Mouse (Mus musculus) gastrocnemius, adult 2 months (tissue): Measurements from ENCODE around the gene Flywch1. TPM values are rescaled to one million over a fixed set of nuclear protein-coding genes. Genes with fewer than 3 reads are reported as not detected.

ENCODE experiments used
- DNase-seq: peaks from one replicate; pipeline ENCODE4 v3.0.0; 2022
- H3K27ac ChIP-seq: fragments of 200-600 bp; 2 replicates; pipeline ENCODE4 v1.8.1; 2022; ENCODE audit warnings: mild to moderate bottlenecking
- H3K4me3 ChIP-seq: fragments of 200-600 bp; 2 replicates; pipeline ENCODE4 v1.8.1; 2022; ENCODE audit warnings: mild to moderate bottlenecking, moderate library complexity
- CTCF ChIP-seq: fragments of 200-600 bp; IDR thresholded peaks from 2 replicates; pipeline ENCODE4 v1.8.1; 2022; ENCODE audit warnings: antibody characterized with exemption, mild to moderate bottlenecking, moderate library complexity
- intact Hi-C: fragments of 180-260 bp; cut with DNase I; formaldehyde crosslinking; loops from one replicate; pipeline ENCODE4 v1.15.1; 2025
- total RNA-seq, 2 experiments: library from RNA; stranded (reverse); gene quantifications; 2 replicates each; pipeline ENCODE4 v1.2.3; 2021

Gene Flywch1
- total RNA-seq, 2 experiments from 2014 or later, result 43.3 to 50.4 TPM

DNA sequence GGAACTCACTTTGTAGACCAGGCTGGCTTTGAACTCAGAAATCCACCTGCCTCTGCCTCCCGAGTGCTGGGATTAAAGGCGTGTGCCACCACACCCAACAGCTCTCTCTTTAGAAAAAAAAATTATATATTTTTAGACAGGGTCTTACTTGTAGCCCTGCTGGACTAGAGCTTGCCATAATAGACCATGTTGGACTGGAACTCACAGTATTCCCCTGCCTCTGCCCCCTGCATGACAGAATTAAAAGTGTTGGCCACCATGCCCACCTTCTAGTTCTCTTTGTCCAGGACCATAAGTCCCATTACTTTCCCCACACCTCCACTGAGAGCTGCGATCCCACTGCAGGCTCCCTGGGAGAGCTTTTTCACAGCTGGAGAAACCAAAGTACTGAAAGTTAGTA, 23.9 kb downstream of the Flywch1 start:
- H3K4me3 ChIP-seq, result no peak overlapping the region
- DNase-seq, result peak; percentile 4
- no peak for TF ChIP-seq CTCF
- H3K27ac ChIP-seq, result no peak overlapping the region
- intact Hi-C loops, result loop anchor here (5.0 kb wide), 1 partner anchor 215 kb away; no protein-coding TSS in a partner anchor

DNA sequence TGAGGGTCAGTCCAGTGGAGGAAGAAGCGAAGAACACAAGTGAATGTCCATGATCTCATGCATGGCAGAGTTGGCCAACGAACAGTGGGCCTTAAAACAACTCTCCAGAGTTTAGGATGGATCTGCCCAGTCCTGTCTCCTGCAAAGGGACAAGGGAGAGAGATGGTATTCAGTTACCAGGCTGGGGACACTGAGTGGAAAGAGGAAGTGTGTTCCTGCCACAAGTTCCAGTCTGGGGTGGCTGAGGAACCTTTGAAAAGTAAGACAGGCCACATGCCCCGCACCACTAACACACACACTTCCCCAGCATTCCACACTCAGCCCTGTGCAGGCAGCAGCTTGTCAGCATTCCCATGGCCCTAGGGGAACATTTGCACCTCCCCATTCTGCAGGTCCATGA, 24.6 kb downstream of the Flywch1 start:
- intact Hi-C loops, result loop anchor here (5.0 kb wide), 1 partner anchor 216 kb away; no protein-coding TSS in a partner anchor
- TF ChIP-seq CTCF, result no peak
- H3K27ac ChIP-seq, result no peak overlapping the region
- peak; percentile 11 for DNase-seq
- H3K4me3 ChIP-seq, result no peak overlapping the region

DNA sequence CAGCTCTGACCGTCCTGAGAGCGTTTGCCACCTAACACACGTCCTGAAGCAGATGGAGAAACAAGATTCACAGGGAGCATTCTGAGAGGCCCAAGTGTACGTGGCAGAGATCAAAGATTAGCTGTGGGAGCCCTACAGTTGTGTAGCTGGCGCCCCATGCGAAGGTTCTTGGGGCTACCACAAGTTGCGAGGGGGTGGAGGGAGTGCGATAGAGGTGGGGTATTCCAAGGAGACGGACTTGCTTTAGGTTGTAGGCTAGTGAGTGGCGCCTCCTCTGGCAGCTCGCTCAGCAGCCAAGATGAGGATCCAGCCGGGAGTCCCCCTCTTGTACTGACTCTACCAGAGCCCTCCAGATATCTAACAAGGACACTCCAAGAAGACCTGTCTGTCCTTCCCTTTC, 25.1 kb downstream of the Flywch1 start:
- TF ChIP-seq CTCF, result peak; percentile 18; the same call in 1 of the 2 replicates
- intact Hi-C loops, result loop anchor here (5.0 kb wide), 1 partner anchor 216 kb away; no protein-coding TSS in a partner anchor
- DNase-seq, result no peak
- Histone ChIP-seq H3K27ac (no peak overlapping the region), H3K4me3 (no peak overlapping the region)

DNA sequence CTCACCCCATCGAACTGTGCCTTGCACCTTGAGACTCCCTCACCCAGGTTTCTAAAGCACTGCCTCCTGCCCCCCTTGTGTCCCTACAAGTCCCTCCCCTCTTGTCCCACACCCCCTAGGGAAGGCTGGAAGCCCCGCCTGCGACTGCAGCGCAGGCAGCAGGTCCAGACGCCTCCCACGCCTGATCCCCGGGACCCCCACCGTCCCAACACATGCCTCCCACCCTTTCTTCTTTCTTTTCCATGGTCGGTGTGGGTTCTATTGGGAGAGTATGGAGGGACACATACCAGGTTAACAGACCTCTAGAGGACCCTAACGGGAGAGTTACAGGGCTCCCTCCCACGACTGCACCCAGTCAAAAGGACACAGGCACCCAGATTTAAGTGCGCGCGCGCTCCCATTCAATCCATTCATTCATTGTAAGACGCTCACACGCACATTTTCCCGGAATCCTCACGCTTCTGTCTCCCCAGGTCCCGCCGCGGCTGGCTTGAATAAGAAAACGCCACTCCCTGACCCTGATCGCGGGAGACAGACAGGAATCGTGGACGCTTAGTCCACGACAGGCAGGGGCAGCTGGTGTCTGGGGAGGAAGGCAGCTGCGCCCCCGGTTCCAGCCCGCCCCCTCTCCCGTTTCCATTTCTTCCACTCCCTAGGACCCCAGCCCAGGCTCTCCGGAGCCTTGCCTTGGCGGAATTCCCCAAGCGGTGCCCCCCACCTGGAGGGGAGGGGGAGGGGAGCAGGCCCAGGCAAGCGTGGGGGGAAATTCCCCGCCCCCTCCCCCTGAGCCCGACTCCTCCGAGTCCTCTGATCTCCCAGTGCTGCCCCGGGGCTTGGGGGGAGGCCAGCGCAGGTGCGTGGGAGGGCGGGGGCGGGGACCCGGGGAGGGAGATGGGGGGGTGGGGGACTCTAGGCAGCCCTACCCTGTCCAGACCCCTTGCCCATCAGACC, 25.8 kb downstream of the Flywch1 start, which contains the start of gene Kremen2:
Gene Kremen2, minus strand, starts transcription at position 533 of the 951 bp plus-strand sequence.
- peak; percentile 20 for DNase-seq
- H3K27ac ChIP-seq, result no peak within 1 kb of the TSS
- peak within 1 kb of the TSS; percentile 46 for H3K4me3 ChIP-seq
- no peak for TF ChIP-seq CTCF
- intact Hi-C loops, result loop anchor here (5.0 kb wide), 1 partner anchor 217 kb away; no protein-coding TSS in a partner anchor

DNA sequence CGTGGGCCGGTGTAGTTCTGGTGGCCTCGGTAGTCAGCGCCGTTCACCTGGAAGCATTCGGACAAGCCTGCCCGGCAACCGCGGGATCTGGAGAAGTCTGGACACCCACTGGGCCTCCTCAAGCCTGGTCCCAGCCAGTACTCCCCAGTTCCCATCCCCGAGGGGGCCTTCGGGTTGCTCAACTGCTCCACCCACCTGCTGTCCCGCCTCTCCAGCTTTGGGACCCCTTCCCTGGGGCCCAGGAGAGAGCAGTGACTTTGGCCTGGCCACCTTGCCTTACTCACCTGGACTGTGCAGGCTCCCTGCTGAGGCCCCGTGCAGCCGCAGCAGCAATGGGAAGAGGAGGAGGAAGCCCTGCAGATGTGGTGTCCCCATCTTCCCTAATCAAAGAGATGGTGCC, 26.8 kb downstream of the Flywch1 start:
- no peak for DNase-seq
- Histone ChIP-seq H3K27ac (no peak overlapping the region), H3K4me3 (no peak overlapping the region)
- intact Hi-C loops, result loop anchor here (5.0 kb wide), 1 partner anchor 218 kb away; no protein-coding TSS in a partner anchor
- no peak for TF ChIP-seq CTCF

DNA sequence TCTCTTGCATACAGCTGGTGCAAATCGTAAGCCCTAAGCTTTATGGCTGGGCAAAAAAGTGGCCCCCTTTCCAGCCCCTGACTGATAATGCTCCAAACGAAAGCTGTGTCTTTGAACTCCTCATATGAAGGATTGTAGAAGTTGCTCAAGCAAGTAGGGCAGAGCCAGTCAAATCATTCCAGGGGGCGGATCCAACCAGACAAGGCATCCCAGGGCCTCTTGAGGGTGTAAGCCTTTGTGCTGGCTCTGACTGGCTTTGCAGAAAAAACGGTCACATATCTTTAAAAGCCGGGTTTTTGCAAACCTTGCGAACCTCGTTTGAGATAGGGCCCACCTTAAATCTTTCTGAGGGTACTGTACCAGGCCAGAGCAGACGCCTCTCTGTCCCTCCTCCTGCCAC, 27.3 kb downstream of the Flywch1 start:
- Histone ChIP-seq H3K27ac (no peak overlapping the region), H3K4me3 (no peak overlapping the region)
- intact Hi-C loops, result no loop called here
- DNase-seq, result no peak
- no peak for TF ChIP-seq CTCF

DNA sequence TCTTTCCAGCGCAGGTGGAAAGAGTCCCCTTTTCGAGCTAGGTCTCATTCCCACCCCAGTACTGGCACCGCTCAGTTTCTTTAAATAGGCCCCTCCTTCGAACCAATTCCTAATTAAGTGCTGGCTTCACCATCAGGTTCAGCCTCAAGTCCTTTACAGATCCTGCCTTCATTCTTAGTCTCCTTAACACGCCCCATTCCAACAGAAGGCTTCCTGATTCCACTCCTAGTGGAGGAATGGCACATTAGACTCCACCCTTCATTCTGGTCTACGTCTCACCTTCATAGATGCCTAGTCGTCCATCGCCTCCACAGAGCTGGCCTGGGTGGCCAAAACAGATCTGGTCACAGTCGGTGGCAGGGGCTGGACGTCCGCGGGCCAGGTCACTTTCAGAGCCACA, 28.5 kb downstream of the Flywch1 start:
- intact Hi-C loops, result no loop called here
- TF ChIP-seq CTCF, result no peak
- Histone ChIP-seq H3K27ac (no peak overlapping the region), H3K4me3 (no peak overlapping the region; the same call in 1 of the 2 replicates)
- DNase-seq, result no peak

DNA sequence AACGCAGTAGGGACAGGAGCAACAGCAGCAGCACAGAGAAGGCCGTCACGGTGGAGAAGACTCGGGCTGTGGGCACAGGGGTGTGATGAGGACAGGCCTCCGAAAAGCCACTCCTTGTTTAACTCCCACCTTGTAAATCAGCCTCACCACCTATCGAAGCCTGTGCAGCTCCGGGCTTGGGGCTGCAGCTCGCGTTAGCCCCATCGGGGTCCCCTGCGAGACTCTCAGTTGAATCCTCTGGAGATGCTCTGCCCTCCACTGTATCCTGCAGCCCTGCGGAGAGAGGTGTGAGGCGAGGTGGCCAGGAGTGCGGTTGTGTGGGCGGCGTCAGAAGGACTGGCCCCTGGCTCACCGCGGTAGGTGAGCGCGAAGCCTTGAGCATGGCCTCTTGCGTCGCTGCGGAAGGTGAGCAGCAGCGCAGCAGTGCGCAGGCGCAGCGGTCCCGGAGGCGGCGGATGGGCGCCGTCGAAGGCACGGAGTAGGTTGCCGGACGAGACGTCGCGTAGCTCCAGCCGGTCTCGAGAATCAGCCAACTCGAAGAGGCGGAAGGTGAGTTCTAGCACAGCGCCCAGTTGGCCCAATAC, 29.1 kb downstream of the Flywch1 start:
- Histone ChIP-seq H3K27ac (no peak overlapping the region), H3K4me3 (peak overlapping the region; percentile 55)
- no peak for DNase-seq
- intact Hi-C loops, result no loop called here
- no peak for TF ChIP-seq CTCF

DNA sequence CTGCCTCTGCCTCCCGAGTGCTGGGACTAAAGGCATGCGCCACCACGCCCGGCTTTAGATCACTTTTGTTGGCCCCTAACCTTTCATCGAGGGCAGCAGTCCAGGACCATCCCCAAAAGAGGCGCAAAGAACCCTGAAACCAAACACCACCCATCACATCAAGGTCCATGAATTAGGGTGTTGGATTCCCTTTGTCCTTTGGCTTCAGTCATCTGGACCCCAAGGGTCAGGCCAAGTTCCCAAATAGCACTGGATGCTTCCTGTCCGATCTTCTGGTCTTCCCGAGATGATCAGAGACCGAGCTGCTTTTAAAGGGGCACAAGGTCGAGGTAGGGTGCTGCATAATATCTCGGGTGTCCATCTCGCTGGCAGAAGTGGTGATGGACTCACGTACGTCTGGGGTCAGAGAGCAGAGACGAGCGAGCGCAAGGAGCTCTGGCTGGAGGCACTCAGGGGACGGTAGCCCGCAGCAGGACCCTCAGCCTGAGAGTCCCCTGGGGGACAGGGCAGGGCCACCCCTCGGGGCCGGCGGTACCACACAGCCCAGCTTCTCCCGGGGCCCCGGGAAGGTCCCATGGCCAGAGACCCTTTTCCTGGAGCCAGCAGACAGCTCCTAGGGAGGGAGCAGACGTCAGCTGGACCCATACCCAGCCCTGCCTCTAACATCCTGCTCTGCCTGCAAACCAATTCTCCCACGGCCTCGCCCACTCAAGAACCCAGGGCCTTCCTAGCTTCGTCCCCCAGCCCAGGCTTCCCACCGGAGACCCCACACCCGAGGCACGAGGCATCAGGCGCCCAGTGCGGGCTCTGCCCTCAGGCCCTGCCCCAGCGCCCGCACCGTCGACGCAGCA, 29.8 kb downstream of the Flywch1 start:
- no peak for TF ChIP-seq CTCF
- intact Hi-C loops, result no loop called here
- Histone ChIP-seq H3K27ac (no peak overlapping the region), H3K4me3 (peak overlapping the region; percentile 55)
- DNase-seq, result no peak

DNA sequence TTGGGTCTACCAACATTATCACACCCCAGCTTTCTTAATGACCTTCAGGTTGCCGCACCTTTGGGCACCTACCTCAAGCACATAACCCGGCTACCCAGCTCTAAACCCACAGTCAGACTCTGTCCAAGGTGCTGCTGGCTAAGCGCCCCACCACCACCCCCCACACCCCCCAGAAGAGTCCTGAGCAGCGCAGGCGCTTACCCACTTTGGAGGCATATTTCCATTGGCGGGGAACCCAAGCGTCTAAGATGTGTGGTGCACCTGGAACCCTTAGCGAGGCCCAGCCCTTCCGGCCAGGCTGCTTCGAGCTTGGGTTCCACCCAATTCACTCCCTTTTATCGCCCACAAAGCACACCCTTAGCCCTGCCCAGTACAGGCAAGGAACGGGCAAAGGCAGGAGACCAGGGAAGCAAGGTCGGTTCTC, 30.8 kb downstream of the Flywch1 start, which contains the start of gene Paqr4:
Gene Paqr4, minus strand, starts transcription at position 270 of the 424 bp plus-strand sequence.
- H3K27ac ChIP-seq, result peak within 1 kb of the TSS; percentile 91
- intact Hi-C loops, result no loop called here
- peak within 1 kb of the TSS; percentile 86 for H3K4me3 ChIP-seq
- TF ChIP-seq CTCF, result no peak
- DNase-seq, result no peak

DNA sequence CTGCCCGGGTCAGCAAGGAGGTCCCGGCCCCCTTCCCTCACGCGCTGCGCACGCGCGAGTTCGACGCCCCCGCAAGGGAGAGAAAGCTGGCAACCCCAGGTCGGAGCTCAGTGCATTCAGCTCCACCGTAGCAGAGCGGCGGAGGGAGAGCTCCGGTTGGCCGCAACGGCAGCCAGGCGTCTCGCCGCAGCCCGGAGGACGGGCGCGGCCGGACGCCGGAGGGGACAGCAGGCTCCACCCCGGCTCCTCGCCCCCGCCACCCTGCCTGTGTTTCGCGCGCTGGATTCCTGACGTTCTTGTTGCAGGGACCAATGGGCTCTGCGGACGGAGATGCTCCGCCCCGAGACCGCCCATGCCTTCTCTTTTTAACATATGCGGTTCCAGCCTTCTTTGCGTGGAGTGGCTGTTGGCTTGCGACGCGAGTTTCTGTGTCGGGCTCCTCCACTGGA, 31.2 kb downstream of the Flywch1 start:
- H3K27ac ChIP-seq, result peak overlapping the region; percentile 91
- no peak for TF ChIP-seq CTCF
- intact Hi-C loops, result no loop called here

More for the DNA sequence above, 31.2 kb downstream of the Flywch1 start:
- peak; percentile 93 for DNase-seq
- H3K4me3 ChIP-seq, result peak overlapping the region; percentile 86
